Mouse (Mus musculus) limb, embryonic 10.5 days (tissue): ENCODE measurements at regions not wholly inside any gene's neighbourhood (a gene's known extent, or its start where the extent isn't known, plus 50 kb on each side); places are given as distances from the start of the nearest gene placed in this dataset.

Source experiments
- DNase-seq: peaks from one replicate; pipeline ENCODE4 v3.0.0-alpha.2; 2017; ENCODE audit warnings: low spot score
- H3K27ac ChIP-seq: fragments of 300-500 bp; sonication (generic); 2 replicates; pipeline ENCODE4 v1.5.1; 2016; ENCODE audit warnings: mild to moderate bottlenecking
- H3K27me3 ChIP-seq: fragments of 300-500 bp; sonication (generic); 2 replicates; pipeline ENCODE4 v1.6.1; 2016; ENCODE audit warnings: low read depth, mild to moderate bottlenecking; ENCODE audit not compliant: poor library complexity, severe bottlenecking
- H3K36me3 ChIP-seq: fragments of 300-500 bp; sonication (generic); 2 replicates; pipeline ENCODE4 v1.6.1; 2016; ENCODE audit warnings: mild to moderate bottlenecking, moderate library complexity
- H3K4me1 ChIP-seq: fragments of 300-500 bp; sonication (generic); 2 replicates; pipeline ENCODE4 v1.6.1; 2016
- H3K4me3 ChIP-seq: fragments of 300-500 bp; sonication (generic); 2 replicates; pipeline ENCODE4 v1.5.1; 2016; ENCODE audit warnings: mild to moderate bottlenecking, moderate library complexity
- H3K9me3 ChIP-seq: fragments of 300-500 bp; sonication (generic); replicated peaks from 2 replicates; pipeline ENCODE4 v1.6.1; 2016; ENCODE audit warnings: mild to moderate bottlenecking
- WGBS: fragments of 180-500 bp; shearing (Covaris S2); methylation state at CpG from one replicate; pipeline ENCODE4 v1.1.7; 2016; 5-methylcytosine and 5-hydroxymethylcytosine counted together

DNA sequence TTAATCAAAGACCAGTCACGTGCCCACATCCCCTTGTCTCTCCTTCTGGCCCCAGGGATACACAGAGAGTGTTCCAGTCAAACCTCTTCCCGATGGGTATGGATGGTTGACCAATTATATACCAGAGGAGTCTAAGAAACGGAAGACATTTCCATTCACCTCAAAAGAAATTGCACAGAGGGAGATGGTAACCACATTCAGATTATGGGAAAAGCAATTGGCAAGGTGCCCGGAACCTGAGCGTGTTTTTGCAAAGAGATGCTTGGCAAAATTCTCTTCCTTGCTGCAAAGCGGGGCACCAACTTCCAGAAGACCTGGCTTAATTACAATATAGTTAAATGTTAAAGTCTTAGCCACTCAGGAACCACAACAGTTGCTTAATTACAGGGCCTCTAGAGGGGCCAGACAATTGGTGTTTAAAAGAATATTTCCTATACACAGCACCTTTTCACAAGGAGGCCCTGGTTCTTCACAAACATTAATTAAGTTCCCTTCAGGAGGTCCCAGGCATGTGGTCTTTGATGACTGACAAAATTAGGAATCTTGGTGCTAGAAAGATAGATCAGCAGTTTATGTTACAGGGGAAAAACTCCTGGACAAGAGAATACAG is 59.1 kb upstream of the Hs6st1 start:
- peaks cover 9% of the 10 kb centered on the region for H3K4me1 ChIP-seq
- WGBS = 92% methylated on average over 6 of the region's 6 CpGs
- H3K36me3 ChIP-seq = no peaks in the 10 kb centered on the region
- DNase-seq = no peak
- no peaks in the 10 kb centered on the region for H3K27me3 ChIP-seq
- H3K4me3 ChIP-seq = no peak overlapping the region
- no peak overlapping the region for H3K27ac ChIP-seq
- no peaks in the 10 kb centered on the region for H3K9me3 ChIP-seq

DNA sequence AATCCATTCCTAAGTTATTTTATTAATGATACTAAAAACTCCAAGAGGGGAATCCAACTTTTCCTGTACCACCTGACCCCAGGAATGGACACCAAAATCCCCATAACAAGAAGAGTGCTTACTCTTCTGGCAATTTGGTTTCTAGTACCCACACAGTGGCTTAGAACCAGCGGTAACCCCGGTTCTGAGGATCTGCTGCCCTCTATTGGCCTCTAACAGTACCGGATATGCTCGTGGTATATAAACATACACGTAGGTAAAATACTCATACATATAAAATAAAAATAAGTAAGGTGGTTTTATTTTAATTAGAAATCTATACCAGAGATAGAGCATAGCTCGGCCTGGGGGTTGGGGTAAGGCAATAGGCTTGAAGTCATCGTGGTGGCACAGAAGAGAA is 58.0 kb upstream of the Hs6st1 start:
- Histone ChIP-seq H3K4me1 (peaks cover 9% of the 10 kb centered on the region), H3K9me3 (no peaks in the 10 kb centered on the region), H3K4me3 (no peak overlapping the region), H3K27ac (no peak overlapping the region), H3K36me3 (no peaks in the 10 kb centered on the region), H3K27me3 (no peaks in the 10 kb centered on the region)
- 77% methylated on average over 7 of the region's 7 CpGs for WGBS
- no peak for DNase-seq

DNA sequence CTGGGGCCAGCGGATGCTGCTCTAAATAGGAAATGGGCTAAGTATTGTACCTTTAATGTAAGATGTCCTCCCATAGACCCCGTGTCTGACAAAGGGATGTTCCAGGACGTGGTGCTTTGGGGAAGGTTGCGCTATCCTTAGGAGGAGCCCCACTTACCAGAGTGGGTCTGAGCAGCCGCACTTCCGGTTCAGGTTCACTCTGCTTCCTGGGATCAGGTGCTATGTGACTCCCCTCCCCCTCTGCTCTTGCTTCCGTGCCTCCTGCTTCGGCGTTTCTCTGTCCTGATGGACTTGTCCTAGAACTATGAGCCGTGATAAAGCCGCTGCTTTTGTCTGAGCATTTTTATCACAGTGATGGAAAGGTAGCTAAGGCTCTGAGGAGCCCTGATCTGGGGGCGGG is 57.4 kb upstream of the Hs6st1 start:
- 84% methylated on average over 12 of the region's 12 CpGs for WGBS
- no peak for DNase-seq
- Histone ChIP-seq H3K27ac (no peak overlapping the region), H3K4me1 (peaks cover 14% of the 10 kb centered on the region), H3K4me3 (no peak overlapping the region), H3K27me3 (no peaks in the 10 kb centered on the region), H3K36me3 (no peaks in the 10 kb centered on the region), H3K9me3 (no peaks in the 10 kb centered on the region)

DNA sequence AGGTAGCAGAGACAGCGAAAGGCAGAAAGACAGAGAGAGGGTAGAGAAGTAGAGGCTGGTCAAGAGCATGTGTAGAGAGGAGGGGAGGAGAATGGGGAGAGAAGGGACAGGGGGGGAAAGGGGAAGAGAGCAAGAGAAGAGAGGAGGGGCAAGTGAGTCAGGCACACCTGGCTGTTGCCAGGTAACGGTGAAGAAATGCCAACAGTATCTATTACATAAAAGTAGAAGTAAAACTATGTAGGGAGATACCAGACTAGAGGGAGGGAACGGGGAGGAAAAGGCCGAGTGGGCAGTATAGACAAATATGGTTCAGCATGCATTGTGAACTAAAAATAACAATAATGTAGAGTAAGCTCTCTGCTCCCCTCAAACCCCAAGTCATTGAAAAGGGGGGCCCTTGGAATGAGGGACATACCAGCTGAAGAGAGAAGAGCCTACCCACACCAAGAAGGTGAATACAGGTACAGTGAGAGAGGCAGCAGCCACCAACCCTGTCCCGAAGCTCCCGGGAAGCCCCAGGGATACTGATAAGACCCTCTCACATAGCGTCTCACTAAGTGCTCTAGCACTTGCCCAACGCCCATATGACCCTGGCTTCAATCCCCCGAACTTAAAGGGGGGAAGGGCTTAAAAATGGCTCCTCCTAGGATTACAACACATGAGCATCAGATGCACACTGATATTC is 56.0 kb upstream of the Hs6st1 start:
- no peaks in the 10 kb centered on the region for H3K36me3 ChIP-seq
- H3K9me3 ChIP-seq = no peaks in the 10 kb centered on the region
- H3K27me3 ChIP-seq = no peaks in the 10 kb centered on the region
- peaks cover 22% of the 10 kb centered on the region for H3K4me1 ChIP-seq
- H3K4me3 ChIP-seq = no peak overlapping the region
- no peak overlapping the region for H3K27ac ChIP-seq
- WGBS = 80% methylated on average over 9 of the region's 9 CpGs
- no peak for DNase-seq

DNA sequence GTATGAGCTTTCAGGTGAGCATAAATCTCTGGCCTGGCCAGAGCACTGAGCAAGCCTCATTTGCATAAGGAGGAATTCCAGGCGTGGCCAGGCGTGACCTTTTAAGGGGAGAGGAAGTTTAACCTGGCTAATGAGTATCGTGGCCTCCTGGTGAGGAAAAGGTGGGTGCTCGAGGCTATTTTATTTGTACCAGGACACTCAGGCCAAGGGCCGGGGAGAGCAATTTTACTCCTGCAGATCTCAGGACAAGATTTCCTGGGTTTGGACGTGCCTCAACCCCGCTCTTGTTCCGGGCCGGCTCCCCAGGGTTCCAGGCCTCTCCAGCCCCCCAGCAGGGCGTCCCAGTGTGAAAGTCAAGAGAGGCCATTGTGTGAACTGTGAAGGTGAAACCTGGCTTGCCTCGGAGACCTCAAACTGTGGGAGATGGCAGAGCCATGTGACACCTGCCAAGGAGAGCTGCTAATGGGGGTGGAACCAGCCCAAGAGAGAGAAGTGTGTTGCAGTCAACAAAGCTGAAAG is 54.3 kb upstream of the Hs6st1 start:
- Histone ChIP-seq H3K27me3 (no peaks in the 10 kb centered on the region), H3K9me3 (no peaks in the 10 kb centered on the region), H3K27ac (no peak overlapping the region), H3K36me3 (no peaks in the 10 kb centered on the region), H3K4me3 (no peak overlapping the region), H3K4me1 (peaks cover 38% of the 10 kb centered on the region)
- DNase-seq = no peak
- 14% methylated on average over 11 of the region's 11 CpGs for WGBS

DNA sequence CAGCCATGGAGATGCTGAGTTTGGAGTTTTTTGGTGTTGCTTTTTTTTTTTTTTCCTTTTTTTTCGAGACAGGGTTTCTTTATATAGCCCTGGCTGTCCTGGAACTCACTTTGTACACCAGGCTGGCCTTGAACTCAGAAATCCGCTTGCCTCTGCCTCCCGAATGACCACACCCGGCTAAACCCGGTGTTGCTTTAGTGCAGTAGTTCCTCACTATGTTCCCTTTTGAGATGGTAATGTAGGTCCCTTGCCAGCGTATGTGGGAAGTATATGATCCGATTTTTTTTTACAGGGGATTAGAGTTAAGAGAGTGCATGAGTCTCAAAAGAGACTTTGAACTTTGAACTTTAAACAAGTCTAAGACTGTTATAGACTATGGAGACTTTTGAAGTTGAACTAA is 53.8 kb upstream of the Hs6st1 start:
- H3K4me1 ChIP-seq = peaks cover 38% of the 10 kb centered on the region
- 69% methylated on average over 7 of the region's 7 CpGs for WGBS
- no peaks in the 10 kb centered on the region for H3K36me3 ChIP-seq
- no peaks in the 10 kb centered on the region for H3K9me3 ChIP-seq
- no peaks in the 10 kb centered on the region for H3K27me3 ChIP-seq
- no peak for DNase-seq
- H3K27ac ChIP-seq = no peak overlapping the region
- no peak overlapping the region for H3K4me3 ChIP-seq

DNA sequence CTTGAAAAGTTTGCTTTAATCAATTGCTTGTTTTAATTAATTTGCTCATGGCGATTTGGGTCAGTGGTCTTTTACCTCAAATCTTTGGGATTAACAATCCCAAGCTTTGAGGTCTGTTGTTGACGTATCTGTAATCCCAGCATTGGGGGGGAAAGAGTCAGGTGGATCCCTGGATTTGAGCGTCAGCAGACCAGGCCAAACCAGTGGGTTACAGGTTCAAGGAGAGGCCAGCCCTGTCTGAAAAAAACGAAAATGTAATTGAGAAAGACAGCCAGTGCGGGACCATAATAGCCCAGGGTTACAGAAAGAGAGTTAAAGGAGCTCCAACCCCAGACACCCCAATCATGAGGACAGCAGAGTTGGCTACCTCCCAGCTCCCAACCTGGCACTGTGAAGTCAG is 53.0 kb upstream of the Hs6st1 start:
- WGBS = 89% methylated on average over 5 of the region's 5 CpGs
- 0 out of 2 replicates have a peak overlapping the region, but pooled peaks have one; percentile 19 for H3K27ac ChIP-seq

DNA sequence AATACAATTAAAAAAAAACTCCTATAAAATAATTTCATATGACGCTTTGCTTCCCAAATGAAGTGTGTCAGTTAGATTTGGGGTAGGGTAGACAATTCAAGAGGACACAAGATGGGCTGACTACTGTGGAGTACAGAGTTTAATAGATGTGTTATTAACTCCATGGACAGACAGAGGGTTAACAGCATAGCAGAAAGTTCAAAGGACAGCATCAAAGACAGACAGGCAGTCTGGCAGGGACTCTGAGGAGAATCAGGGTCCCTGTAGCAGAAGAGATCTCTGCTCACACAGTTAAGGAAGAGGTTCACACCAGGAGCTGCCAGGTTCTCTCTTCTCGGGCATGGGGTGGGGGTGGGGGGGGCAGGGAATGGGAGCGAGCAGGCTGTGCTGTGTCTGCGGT is 51.6 kb upstream of the Hs6st1 start:
- Histone ChIP-seq H3K27ac (peak overlapping the region; percentile 79), H3K36me3 (no peaks in the 10 kb centered on the region), H3K4me3 (peak overlapping the region; percentile 11; the same call in 1 of the 2 replicates), H3K27me3 (no peaks in the 10 kb centered on the region), H3K9me3 (no peaks in the 10 kb centered on the region), H3K4me1 (peaks cover 44% of the 10 kb centered on the region)
- 46% methylated on average over 4 of the region's 4 CpGs for WGBS
- no peak for DNase-seq

More for the DNA sequence above, 53.0 kb upstream of the Hs6st1 start:
- Histone ChIP-seq H3K4me1 (peaks cover 42% of the 10 kb centered on the region), H3K27me3 (no peaks in the 10 kb centered on the region), H3K36me3 (no peaks in the 10 kb centered on the region), H3K4me3 (no peak overlapping the region), H3K9me3 (no peaks in the 10 kb centered on the region)
- DNase-seq = no peak

DNA sequence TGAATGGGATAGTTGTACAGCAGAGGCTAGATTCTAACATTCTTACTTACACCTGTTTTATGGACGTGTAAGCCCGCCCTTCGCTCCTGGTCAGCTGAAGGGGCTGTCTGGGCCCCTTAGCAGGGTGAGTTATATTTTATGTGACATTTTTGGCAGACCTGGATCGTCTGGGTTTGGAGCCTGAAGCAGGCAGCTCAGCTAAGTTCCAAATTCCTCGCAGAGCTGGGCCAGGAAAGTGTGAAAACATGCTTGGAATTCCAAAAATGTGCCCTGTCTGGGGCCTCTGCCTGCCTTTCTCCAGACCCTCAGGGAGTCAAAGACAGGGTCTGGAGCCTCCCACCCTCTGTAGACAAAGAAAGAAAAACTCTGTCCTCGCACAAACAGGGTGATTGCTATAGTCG is 51.1 kb upstream of the Hs6st1 start:
- Histone ChIP-seq H3K27me3 (no peaks in the 10 kb centered on the region), H3K36me3 (no peaks in the 10 kb centered on the region), H3K9me3 (no peaks in the 10 kb centered on the region), H3K27ac (peak overlapping the region; percentile 79), H3K4me3 (peak overlapping the region; percentile 11; the same call in 1 of the 2 replicates), H3K4me1 (peaks cover 44% of the 10 kb centered on the region)
- peak; percentile 55 for DNase-seq
- WGBS = 5% methylated on average over 7 of the region's 7 CpGs

DNA sequence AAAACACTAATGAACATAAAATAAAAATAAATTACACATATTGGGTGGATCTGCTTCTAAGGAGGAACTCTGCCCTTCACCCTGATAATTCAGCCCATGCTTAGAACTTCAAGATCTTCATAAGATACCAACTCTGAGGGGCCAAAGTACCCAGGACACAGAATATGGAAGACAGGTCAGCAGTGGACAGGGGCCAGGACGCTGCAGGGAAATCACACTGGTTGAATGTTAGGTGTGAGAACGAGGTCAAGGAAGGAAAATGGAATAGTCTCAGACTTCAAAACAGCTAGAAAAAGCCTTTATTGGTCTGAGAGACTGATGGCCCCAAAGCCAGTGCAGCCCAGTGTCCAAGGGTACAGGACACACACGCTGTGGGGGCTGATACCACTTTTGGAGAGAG is 50.5 kb upstream of the Hs6st1 start:
- 48% methylated on average over 3 of the region's 3 CpGs for WGBS
- H3K36me3 ChIP-seq = no peaks in the 10 kb centered on the region

More for the DNA sequence above, 50.5 kb upstream of the Hs6st1 start:
- Histone ChIP-seq H3K27me3 (no peaks in the 10 kb centered on the region), H3K9me3 (no peaks in the 10 kb centered on the region), H3K4me3 (peak overlapping the region; percentile 11; the same call in 1 of the 2 replicates), H3K27ac (peak overlapping the region; percentile 79), H3K4me1 (peaks cover 44% of the 10 kb centered on the region)
- no peak for DNase-seq
